Mouse (Mus musculus): ENCODE data around the gene Epor. TPM values are rescaled to one million over a fixed set of nuclear protein-coding genes. Genes with fewer than 3 reads are reported as not detected.

Gene Epor
- polyA plus RNA-seq, 1 experiment from 2014 or later = 144 TPM

Other genes starting within 250 kb of the Epor start
- 18.6 and 22.5 TPM in 2 replicates for gene Ldlr, start 240.0 kb downstream of the Epor start, polyA plus RNA-seq (2015; fragmentation: Nextera tagmentation; extraction: Ambion mirVana)
- 86.3 and 91.5 TPM in 2 replicates for gene Spc24, start 203.2 kb downstream of the Epor start, polyA plus RNA-seq (2015; fragmentation: Nextera tagmentation; extraction: Ambion mirVana)
- gene Kank2, start 164.8 kb downstream of the Epor start, polyA plus RNA-seq (2015; fragmentation: Nextera tagmentation; extraction: Ambion mirVana) = 2.6 and 3.4 TPM in 2 replicates
- gene Angptl8, start 128.0 kb downstream of the Epor start, polyA plus RNA-seq (2015; fragmentation: Nextera tagmentation; extraction: Ambion mirVana) = 15.5 and 16.1 TPM in 2 replicates
- gene Dock6, start 110.9 kb downstream of the Epor start, polyA plus RNA-seq (2015; fragmentation: Nextera tagmentation; extraction: Ambion mirVana) = 3.9 and 4.1 TPM in 2 replicates
- 6.6 and 8.4 TPM in 2 replicates for gene Rab3d, start 45.3 kb downstream of the Epor start, polyA plus RNA-seq (2015; fragmentation: Nextera tagmentation; extraction: Ambion mirVana)
- 1.0 and 1.2 TPM in 2 replicates for gene Ccdc159, start 36.0 kb downstream of the Epor start, polyA plus RNA-seq (2015; fragmentation: Nextera tagmentation; extraction: Ambion mirVana)
- gene Tmem205, start 36.0 kb downstream of the Epor start, polyA plus RNA-seq (2015; fragmentation: Nextera tagmentation; extraction: Ambion mirVana) = 49.5 and 57.2 TPM in 2 replicates
- gene Plppr2, start 26.5 kb downstream of the Epor start, polyA plus RNA-seq (2015; fragmentation: Nextera tagmentation; extraction: Ambion mirVana) = 0.99 and 1.4 TPM in 2 replicates
- 2.1 and 2.6 TPM in 2 replicates for gene Swsap1, start 7.8 kb downstream of the Epor start, polyA plus RNA-seq (2015; fragmentation: Nextera tagmentation; extraction: Ambion mirVana)
- 0.15 and 0.46 TPM in 2 replicates for gene Rgl3, start 25.9 kb upstream of the Epor start, polyA plus RNA-seq (2015; fragmentation: Nextera tagmentation; extraction: Ambion mirVana)
- gene Ccdc151, start 39.1 kb upstream of the Epor start, polyA plus RNA-seq (2015; fragmentation: Nextera tagmentation; extraction: Ambion mirVana) = 0.16 TPM in 1 of 2 replicates, not detected in the other
- 52.6 and 57.5 TPM in 2 replicates for gene Prkcsh, start 39.3 kb upstream of the Epor start, polyA plus RNA-seq (2015; fragmentation: Nextera tagmentation; extraction: Ambion mirVana)
- 0.05 and 0.08 TPM in 2 replicates for gene Elavl3, start 88.5 kb upstream of the Epor start, polyA plus RNA-seq (2015; fragmentation: Nextera tagmentation; extraction: Ambion mirVana)
- not detected in 2 replicates for gene Gm49318, start 107.8 kb upstream of the Epor start, polyA plus RNA-seq (2015; fragmentation: Nextera tagmentation; extraction: Ambion mirVana)
- gene Zfp653, start 107.9 kb upstream of the Epor start, polyA plus RNA-seq (2015; fragmentation: Nextera tagmentation; extraction: Ambion mirVana) = 3.7 and 3.9 TPM in 2 replicates
- 33.4 and 34.2 TPM in 2 replicates for gene Ecsit, start 121.9 kb upstream of the Epor start, polyA plus RNA-seq (2015; fragmentation: Nextera tagmentation; extraction: Ambion mirVana)
- gene Cnn1, start 135.7 kb upstream of the Epor start, polyA plus RNA-seq (2015; fragmentation: Nextera tagmentation; extraction: Ambion mirVana) = 1.9 and 3.6 TPM in 2 replicates
- gene Elof1, start 153.7 kb upstream of the Epor start, polyA plus RNA-seq (2015; fragmentation: Nextera tagmentation; extraction: Ambion mirVana) = 103 and 109 TPM in 2 replicates
- gene Acp5, start 172.2 kb upstream of the Epor start, polyA plus RNA-seq (2015; fragmentation: Nextera tagmentation; extraction: Ambion mirVana) = 184 and 187 TPM in 2 replicates
- gene Pigyl, start 193.3 kb upstream of the Epor start, polyA plus RNA-seq (2015; fragmentation: Nextera tagmentation; extraction: Ambion mirVana) = 42.1 and 44.6 TPM in 2 replicates
- not detected in 2 replicates for gene Zfp872, start 224.6 kb upstream of the Epor start, polyA plus RNA-seq (2015; fragmentation: Nextera tagmentation; extraction: Ambion mirVana)

All from liver, embryonic 13.5 days (tissue).